In genomic region chr4:112231945-112232344, GRCm38 (mm10) we compare ENCODE assay signal across 48 mouse cellular contexts. TPM values are rescaled to one million over a fixed set of nuclear protein-coding genes. Genes with fewer than 3 reads are reported as not detected.
"Had no signal": no experiment of that assay in that cellular context is flagged by ENCODE, and none has a peak within 500 bp of the region (broad histone marks: within the 10 kb centered on the region; RNA-seq: fewer than 3 reads in every experiment).

Gene Skint3 (plus strand): TSS chr4:112232245.

- H3K36me3 ChIP-seq: heart, embryonic 10.5 days; heart, embryonic 12.5 days; heart, embryonic 13.5 days; heart, embryonic 15.5 days; hindbrain, embryonic 10.5 days; hindbrain, embryonic 12.5 days; hindbrain, embryonic 13.5 days; hindbrain, embryonic 15.5 days; kidney, embryonic 15.5 days had no signal

- H3K27ac ChIP-seq: heart, embryonic 10.5 days; heart, embryonic 13.5 days; heart, embryonic 15.5 days; hindbrain, embryonic 10.5 days; hindbrain, embryonic 12.5 days; hindbrain, embryonic 13.5 days; hindbrain, embryonic 14.5 days; hindbrain, embryonic 15.5 days; hindbrain, postnatal 0 days; kidney, embryonic 15.5 days; kidney, postnatal 0 days; layer of hippocampus, adult 2 months had no signal

- H3K9ac ChIP-seq: heart, embryonic 12.5 days; heart, embryonic 13.5 days; heart, embryonic 15.5 days; hindbrain, embryonic 12.5 days; hindbrain, embryonic 13.5 days; hindbrain, embryonic 14.5 days; hindbrain, embryonic 15.5 days; kidney, embryonic 15.5 days had no signal

- H3K4me3 ChIP-seq: heart, embryonic 10.5 days; heart, embryonic 12.5 days; heart, embryonic 13.5 days; heart, embryonic 15.5 days; hindbrain, embryonic 10.5 days; hindbrain, embryonic 12.5 days; hindbrain, embryonic 13.5 days; hindbrain, embryonic 15.5 days; kidney, embryonic 15.5 days; layer of hippocampus, adult 2 months had no signal

- H3K27me3 ChIP-seq: heart, embryonic 12.5 days; heart, embryonic 13.5 days; heart, embryonic 15.5 days; hindbrain, embryonic 12.5 days; hindbrain, embryonic 13.5 days; hindbrain, embryonic 15.5 days; kidney, embryonic 15.5 days had no signal

- H3K4me1 ChIP-seq: heart, embryonic 10.5 days; heart, embryonic 12.5 days; heart, embryonic 13.5 days; heart, embryonic 15.5 days; hindbrain, embryonic 10.5 days; hindbrain, embryonic 12.5 days; hindbrain, embryonic 13.5 days; hindbrain, embryonic 15.5 days; kidney, embryonic 15.5 days had no signal

- H3K4me2 ChIP-seq: heart, embryonic 11.5 days; heart, embryonic 12.5 days; heart, embryonic 13.5 days; heart, embryonic 15.5 days; hindbrain, embryonic 12.5 days; hindbrain, embryonic 13.5 days; hindbrain, embryonic 14.5 days; hindbrain, embryonic 15.5 days; kidney, embryonic 15.5 days had no signal

- ATAC-seq: hindbrain, embryonic 16.5 days; hindbrain, postnatal 0 days; inflammation-experienced regulatory T-cells, adult 6 months; intestine, embryonic 16.5 days; intestine, postnatal 0 days had no signal

- DNase-seq: heart, postnatal 10 days; heart, postnatal 14 days; heart, postnatal 36 days; heart, postnatal 4 days; kidney, adult 11 months; kidney, adult 18-20 months; kidney, adult 2 months; kidney, adult 8-10 months; kidney, adult 9 months; kidney, postnatal 10 days; kidney, postnatal 14 days; kidney, postnatal 36 days; kidney, postnatal 4 days; layer of hippocampus, adult 9-11 months; layer of hippocampus, postnatal 36 days had no signal

- H3K9me3 ChIP-seq: heart, embryonic 15.5 days; hindbrain, embryonic 13.5 days; hindbrain, embryonic 15.5 days; kidney, embryonic 15.5 days had no signal

RNA-seq across cellular contexts. Expression of gene Skint3, which starts in this region (rescaled TPM):
- total RNA-seq: heart, adult 8-10 months; heart, postnatal 14 days; heart, postnatal 25 days; heart, postnatal 36 days; heart, postnatal 4 days; hindbrain, postnatal 0 days; layer of hippocampus, adult 18-20 months; layer of hippocampus, adult 2 months; layer of hippocampus, adult 8-10 months; layer of hippocampus, postnatal 10 days; layer of hippocampus, postnatal 14 days; layer of hippocampus, postnatal 25 days; layer of hippocampus, postnatal 36 days; left cerebral cortex, adult 18-20 months had no signal
- polyA plus RNA-seq: heart, embryonic 10.5 days; heart, embryonic 11.5 days; heart, embryonic 12.5 days; heart, embryonic 13.5 days; heart, embryonic 14.5 days; heart, embryonic 15.5 days; heart, postnatal 0 days; hindbrain, embryonic 10.5 days; hindbrain, embryonic 11.5 days; hindbrain, embryonic 12.5 days; hindbrain, embryonic 13.5 days; hindbrain, embryonic 14.5 days; hindbrain, embryonic 15.5 days; hindbrain, embryonic 16.5 days; hindbrain, postnatal 0 days; inflammation-experienced regulatory T-cells, adult 6 months; intestine, embryonic 14.5 days; intestine, postnatal 0 days; kidney, embryonic 14.5 days; kidney, embryonic 16.5 days; large intestine, adult 2 months had no signal
